Mouse (Mus musculus) spleen, postnatal 10 days (tissue): Measurements from ENCODE around the gene Mrps23.
"Not testable (repeated sequence)": the region's sequence is repeated elsewhere in the genome, so short reads cannot be mapped to it uniquely, and the experiment has no call there.

ENCODE experiments used
- DNase-seq, 2 experiments: peaks; one replicate each; pipeline ENCODE4 v3.0.0; 2021 to 2022; ENCODE audit warnings: low spot score in 2 of 2

The Mrps23 gene

GRCm38 (mm10) chr11:88173386-88174025, 30.7 kb upstream of the Mrps23 start:
- no peak for DNase-seq

DNA sequence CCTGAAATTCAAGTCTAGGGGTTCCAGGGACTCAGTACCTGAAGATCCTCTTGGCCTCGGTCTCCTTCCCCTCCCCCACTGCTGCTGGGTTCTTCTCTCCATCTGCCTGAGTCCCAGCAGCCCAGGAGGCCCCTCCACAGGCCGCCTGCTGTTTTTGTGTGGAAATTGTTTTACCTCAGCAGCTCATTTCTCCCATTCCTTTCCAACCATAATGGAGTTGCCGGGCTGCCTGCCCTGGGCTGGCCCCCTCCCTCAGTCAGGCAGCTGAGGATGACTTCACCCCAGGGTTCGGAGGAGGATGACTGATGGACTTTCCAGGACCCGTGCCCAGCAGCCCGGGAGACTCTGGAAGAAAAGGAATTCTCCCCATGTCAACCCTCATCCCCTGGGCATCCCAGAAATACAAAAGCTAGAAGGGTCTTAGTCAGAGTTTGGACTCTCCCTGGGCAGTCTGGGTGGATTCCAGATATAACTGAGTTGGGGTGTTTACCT, 23.7 kb upstream of the Mrps23 start:
- DNase-seq, result no peak

GRCm38 (mm10) chr11:88180959-88181619, 23.1 kb upstream of the Mrps23 start:
- no peak for DNase-seq

DNA sequence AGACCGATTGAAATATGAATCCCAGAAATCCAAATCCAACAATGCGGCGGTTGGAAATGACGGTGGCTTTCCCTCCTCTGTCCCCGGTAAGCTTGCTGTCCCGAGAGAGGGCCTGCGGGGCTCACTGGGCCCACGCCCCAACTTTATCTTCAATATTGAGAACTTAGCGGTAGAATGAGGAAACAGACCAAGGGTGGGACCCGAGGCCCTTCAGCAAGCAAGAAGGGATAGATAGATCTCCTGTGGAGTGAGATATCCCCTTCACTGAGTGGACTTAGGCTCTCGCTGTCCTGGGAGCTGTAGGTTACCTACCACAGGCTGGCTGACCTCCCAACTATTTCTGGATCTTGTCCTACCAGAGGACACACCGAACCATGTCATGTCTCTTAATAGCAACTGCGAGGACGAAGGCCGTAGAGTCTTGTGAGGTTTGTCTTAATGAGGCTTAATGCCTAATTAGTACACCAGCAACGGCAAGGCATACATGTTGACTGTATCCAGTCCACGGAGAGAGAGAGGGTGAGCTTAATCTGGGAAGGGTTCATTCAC, 19.5 kb upstream of the Mrps23 start:
- DNase-seq, result no peak

DNA sequence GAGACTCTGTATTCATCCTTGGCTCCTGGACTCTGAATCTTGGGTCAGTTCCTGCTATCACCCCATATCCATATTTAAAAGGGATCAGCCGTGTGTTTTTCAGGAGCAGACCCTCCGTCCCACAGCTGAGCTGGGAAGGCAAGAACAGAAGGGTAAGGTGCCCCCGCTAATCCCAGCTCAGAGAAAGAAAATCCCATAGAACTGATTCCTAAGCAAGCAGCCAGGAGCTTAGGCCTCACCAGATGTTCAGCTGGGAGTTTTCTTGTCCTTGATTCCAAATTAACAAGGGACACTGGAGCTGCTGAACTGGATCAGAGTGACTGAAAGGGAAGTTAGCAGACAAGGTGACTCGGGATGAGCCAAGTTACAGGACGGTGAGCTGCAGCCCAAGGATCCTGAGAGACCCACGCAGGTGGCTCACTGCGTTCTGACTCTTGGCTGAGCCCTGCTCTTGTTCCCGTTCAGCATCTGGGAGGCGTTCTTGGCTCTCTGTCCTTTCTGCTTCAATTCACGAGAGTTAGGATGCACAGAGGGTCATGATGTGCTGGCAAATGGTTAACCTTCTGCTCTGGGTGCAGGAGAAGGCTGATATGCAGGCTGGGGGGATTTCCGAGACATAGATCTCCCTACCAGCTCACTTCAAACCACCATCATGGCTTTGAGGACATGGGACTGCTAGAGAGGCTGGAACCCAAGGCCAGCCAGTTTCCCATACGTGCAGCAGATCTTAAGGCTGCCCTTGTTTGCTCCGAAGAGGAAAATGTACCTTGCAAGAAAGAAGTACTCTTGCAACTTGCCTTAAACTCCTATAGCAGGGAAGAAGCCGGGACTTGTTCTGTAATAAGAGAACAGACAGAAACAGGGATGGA, 17.9 kb upstream of the Mrps23 start:
- no peak for DNase-seq

DNA sequence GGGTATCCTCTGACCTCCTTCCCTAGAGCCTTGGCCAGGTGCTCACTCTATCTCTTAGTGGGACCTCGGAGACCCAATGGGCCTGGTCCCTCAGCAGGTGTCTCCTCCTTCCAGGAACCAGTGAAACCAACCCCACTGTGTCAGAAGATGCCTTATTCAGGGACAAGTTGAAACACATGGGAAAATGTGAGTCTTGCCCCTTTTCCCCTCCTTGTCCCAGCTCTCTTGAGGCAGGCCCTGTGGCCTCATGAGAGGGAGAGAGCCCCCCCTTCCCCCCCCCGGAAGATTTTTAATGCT, 17.3 kb upstream of the Mrps23 start:
- DNase-seq, result no peak

DNA sequence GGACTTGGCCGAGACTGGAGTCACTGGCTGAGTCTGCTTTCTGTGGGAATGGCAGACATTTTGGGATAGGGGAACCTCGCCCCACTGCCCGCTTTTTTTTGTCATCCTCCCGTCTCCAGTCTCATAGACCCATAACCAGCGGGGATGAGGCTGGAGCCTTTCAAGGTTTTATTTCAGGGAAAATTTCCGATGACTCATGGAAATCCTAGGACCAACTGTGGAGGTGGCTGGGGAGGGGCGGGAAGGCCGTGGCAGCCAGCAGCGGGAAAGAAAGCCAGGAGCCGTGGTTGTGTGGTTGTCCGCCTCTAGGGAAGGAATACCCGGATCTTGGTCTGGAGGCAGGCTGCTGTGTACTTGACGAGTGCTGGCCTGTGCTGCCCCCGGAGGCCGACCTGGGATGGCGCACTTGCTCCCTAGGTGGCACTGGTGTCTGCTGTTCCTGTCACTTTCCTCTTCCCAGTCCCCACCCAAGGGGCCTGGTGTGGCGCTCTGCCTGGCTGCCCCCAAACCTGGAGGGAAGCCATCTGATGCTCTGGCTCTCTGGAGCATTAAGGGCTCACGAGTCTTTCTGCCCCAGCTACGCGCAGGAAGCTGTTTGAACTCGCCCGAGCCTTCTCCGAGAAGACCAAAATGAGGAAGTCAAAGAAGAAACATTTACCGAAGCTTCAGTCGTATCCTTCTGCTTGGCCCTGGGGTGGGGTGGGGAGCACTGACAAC, 16.6 kb upstream of the Mrps23 start:
- peak; percentile 62 to 79 for DNase-seq

DNA sequence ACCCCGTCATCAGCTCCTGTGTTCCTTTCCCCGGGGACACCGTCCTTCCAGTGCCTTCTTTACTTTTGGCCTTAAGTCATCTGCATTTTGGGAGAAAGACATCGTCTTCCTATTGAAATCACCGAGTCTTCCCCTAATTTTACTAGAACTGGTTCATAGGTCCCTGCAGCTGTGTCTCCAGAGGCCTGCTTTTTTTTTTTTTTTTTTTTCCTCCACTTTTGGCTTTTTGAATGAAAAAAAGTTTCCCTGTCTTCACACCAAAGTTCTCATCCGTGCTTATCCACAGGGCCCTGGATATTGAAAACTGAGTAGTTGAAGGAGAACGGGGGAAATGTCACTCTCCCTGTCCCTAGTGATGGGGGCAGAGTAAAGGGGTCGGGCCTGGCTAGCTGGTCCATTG, 16.0 kb upstream of the Mrps23 start:
- no peak for DNase-seq

- DNase-seq, result no peak
Measured at GRCm38 (mm10) chr11:88188635-88189034, 15.6 kb upstream of the Mrps23 start.

DNA sequence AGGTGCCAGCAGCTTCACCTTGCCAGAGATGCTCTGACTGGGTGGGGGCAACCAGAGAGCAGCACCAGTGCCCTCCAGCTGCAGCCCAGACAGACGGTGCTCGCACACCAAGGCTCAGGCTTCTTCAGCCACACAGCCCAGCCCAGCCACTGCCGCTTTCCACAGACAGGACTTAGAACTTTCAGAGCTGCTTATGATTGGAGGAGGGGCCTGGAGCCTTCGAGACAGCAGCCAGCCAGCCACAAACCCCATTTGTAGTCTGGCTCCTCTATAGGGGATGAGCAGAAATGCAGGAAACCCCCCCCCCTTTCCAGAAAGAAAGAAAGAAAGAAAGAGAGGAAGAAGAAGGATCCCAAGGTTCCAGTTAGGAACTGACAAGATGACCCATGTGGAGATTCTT, 11.6 kb upstream of the Mrps23 start:
- DNase-seq, result no peak

- no peak for DNase-seq
Measured at GRCm38 (mm10) chr11:88193098-88193823, 10.9 kb upstream of the Mrps23 start.

DNA sequence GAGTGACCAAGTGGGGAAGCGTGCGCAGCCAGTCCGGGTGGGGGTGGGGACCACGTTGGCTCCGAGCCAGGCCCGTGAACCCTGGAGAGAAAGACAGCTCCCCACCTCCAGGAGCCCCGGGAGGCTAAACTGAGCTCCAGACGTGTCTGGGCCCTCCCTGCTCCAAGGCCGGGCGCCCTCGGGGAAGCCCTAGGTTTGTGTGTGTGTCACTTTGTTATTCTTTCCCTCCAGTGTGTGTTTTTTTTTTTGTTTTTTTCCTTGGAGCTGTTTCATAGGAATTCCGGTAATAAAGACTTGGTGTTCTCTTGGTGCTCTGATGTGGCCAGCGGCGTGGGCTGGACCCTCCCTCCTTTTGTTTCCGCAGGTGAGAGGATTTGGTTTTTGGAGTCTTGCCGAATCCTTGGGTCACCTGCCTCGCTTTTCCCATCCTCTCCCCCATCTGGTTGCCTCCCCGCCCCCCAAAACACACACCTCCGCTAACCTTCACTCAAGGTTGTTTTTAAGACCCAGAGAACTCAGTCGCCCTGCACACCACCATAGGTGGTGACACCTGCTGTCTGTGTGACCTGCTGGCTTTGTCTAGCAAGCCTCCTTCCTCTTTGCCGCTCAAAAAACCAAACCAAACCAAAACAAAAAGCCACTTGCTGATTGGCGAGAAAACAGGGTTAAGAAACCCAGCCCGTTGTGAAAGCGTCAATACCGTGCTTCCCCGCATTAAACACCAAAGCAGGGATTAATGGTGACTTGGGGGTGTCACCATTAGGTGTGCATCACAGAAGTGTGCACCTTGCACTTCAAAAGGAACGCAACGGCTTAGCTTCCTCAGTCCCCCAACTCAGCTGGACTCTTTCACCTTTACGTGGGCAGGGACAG, 10.1 kb upstream of the Mrps23 start:
- no peak for DNase-seq

DNA sequence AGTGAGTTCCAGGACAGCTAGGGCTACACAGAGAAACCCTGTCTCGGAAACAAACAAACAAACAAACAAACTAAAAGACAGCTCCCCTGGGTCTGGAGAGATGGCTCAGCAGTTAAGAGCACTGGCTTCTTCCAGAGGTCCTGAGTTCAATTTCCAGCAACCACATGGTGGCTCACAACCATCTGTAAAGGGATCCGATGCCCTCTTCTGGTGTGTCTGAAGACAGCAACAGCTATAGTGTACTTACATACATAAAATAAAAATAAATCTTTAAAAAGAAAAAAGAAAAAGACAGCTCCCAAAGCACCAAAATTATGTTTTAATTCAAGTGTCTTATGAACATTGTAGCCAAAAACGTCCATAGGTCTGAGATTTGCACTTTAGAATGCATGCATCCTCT, 8.5 kb upstream of the Mrps23 start:
- not testable (repeated sequence) for DNase-seq

GRCm38 (mm10) chr11:88197153-88197576, 7.0 kb upstream of the Mrps23 start:
- DNase-seq, result peak in 1 of 2 experiments; percentile 51

- no peak for DNase-seq
Measured at GRCm38 (mm10) chr11:88198223-88198622, 6.0 kb upstream of the Mrps23 start.

DNA sequence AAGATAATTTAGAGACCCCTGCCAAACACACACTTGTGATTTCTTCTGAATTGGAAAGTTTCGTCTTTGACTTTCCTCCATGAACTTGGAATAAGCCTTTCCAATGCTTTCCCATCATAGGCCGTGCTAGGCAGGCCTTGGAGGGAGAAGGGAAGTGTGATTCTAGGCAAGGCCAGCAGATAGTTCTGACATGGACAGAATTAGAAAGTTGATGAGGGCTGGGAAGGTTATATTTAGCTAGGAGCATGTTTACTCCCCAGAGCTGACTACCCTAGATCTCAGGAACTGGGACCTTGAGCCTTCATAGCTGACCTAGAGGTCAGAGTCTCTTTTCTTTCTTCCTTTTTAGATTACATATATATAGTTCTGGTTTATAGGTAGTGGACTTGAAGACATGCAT, 3.0 kb upstream of the Mrps23 start:
- no peak for DNase-seq

GRCm38 (mm10) chr11:88202077-88202476, 2.1 kb upstream of the Mrps23 start:
- DNase-seq, result no peak

- peak in 1 of 2 experiments; percentile 48 for DNase-seq
Measured at GRCm38 (mm10) chr11:88204593-88205368, 593 bp downstream of the Mrps23 start.

- peak in 1 of 2 experiments; percentile 35 for DNase-seq
Measured at GRCm38 (mm10) chr11:88206576-88206975, 2.4 kb downstream of the Mrps23 start.
